Mouse (Mus musculus): ENCODE results near the gene Sgms1.

GRCm38 (mm10) chr19:32329511-32329910 lies 60.0 kb downstream of the Sgms1 start:
- TF ChIP-seq POLR2A (IDR thresholded peaks at IDR 0.05; ENCODE audit: control insufficient read depth, low read depth, low read length), result no peak
- no peak for TF ChIP-seq CTCF (IDR thresholded peaks at IDR 0.05; ENCODE audit: control insufficient read depth, insufficient read depth, insufficient replicate concordance, low read depth, low read length)

All from testis, adult 2 months (tissue).